Mouse (Mus musculus) embryonic facial prominence, embryonic 10.5 days (tissue): Measurements from ENCODE around the gene Ino80e. TPM values are rescaled to one million over a fixed set of nuclear protein-coding genes. Genes with fewer than 3 reads are reported as not detected.
A peak's percentile ranks its signal among the peaks of the same experiment; 100 is the strongest.
"Not testable (repeated sequence)": the region's sequence is repeated elsewhere in the genome, so short reads cannot be mapped to it uniquely, and the experiment has no call there.

Source experiments
- DNase-seq: peaks from one replicate; pipeline ENCODE4 v3.0.0-alpha.2; 2017; ENCODE audit warnings: low spot score
- H3K27ac ChIP-seq: fragments of 300-500 bp; sonication (generic); replicated peaks from 2 replicates; pipeline ENCODE4 v1.5.1; 2016; ENCODE audit warnings: mild to moderate bottlenecking
- H3K27me3 ChIP-seq: fragments of 300-500 bp; sonication (generic); replicated peaks from 2 replicates; pipeline ENCODE4 v1.6.1; 2016; ENCODE audit warnings: low read depth, mild to moderate bottlenecking; ENCODE audit not compliant: poor library complexity, severe bottlenecking
- H3K36me3 ChIP-seq: fragments of 300-500 bp; sonication (generic); replicated peaks from 2 replicates; pipeline ENCODE4 v1.6.1; 2016; ENCODE audit warnings: mild to moderate bottlenecking, moderate library complexity
- H3K4me1 ChIP-seq: fragments of 300-500 bp; sonication (generic); 2 replicates; pipeline ENCODE4 v1.6.1; 2016
- H3K4me3 ChIP-seq: fragments of 300-500 bp; sonication (generic); 2 replicates; pipeline ENCODE4 v1.5.1; 2016; ENCODE audit warnings: mild to moderate bottlenecking, moderate library complexity
- H3K9me3 ChIP-seq: fragments of 300-500 bp; sonication (generic); 2 replicates; pipeline ENCODE4 v1.6.1; 2016; ENCODE audit warnings: mild to moderate bottlenecking
- WGBS: fragments of 180-500 bp; shearing (Covaris S2); methylation state at CpG from one replicate; pipeline ENCODE4 v1.1.7; 2016; 5-methylcytosine and 5-hydroxymethylcytosine counted together
- polyA plus RNA-seq: library from polyadenylated mRNA; unstranded; fragments of >200 nt; fragmentation: Nextera tagmentation; extraction: Ambion mirVana; gene quantifications from 2 replicates; pipeline ENCODE4 v1.2.1, GENCODE M21; 2016

The Ino80e gene
- polyA plus RNA-seq, result 114 and 118 TPM in 2 replicates

DNA sequence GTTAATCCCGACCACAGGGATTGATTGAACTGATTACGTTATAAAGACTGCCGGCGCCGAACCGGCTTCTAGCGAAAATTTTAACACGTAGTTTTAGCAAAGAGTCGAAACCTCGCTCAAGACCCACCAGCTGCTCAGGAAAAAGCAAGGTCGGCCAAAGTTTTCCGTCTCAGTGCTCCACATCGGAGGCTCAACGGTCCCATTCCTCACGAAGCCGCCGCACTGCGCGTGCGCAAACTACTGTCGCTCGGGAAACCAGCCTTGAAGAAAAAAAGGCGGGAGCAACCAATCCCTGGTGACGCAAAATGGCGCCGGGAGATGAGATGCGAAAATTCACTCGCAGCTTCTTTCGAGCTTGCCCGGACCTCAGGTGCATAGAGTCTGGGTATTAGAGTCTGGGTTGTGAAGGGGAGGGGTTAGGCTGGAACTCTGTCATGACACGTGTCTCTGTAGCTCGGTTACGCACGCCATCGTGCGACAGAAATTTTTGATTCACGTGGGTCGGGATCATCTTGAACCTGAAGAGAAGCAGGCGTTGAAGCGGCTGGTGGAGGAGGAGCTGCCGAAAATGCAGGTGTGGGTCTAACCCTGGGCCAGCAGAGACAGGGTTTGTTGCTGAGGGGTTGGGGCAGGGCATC is at the start of gene Ino80e:
Gene Ino80e (minus strand): TSS at position 231 of the 638 bp plus-strand sequence.
- Histone ChIP-seq H3K9me3 (no peaks in the 10 kb centered on the region), H3K4me1 (peaks cover 41% of the 10 kb centered on the region), H3K4me3 (peak within 1 kb of the TSS; percentile 76), H3K27ac (peak within 1 kb of the TSS; percentile 93), H3K27me3 (no peaks in the 10 kb centered on the region), H3K36me3 (peaks cover 77% of the 10 kb centered on the region)
- WGBS, result under 1% methylated on average over 41 of the region's 41 CpGs
- DNase-seq, result peak; percentile 96

DNA sequence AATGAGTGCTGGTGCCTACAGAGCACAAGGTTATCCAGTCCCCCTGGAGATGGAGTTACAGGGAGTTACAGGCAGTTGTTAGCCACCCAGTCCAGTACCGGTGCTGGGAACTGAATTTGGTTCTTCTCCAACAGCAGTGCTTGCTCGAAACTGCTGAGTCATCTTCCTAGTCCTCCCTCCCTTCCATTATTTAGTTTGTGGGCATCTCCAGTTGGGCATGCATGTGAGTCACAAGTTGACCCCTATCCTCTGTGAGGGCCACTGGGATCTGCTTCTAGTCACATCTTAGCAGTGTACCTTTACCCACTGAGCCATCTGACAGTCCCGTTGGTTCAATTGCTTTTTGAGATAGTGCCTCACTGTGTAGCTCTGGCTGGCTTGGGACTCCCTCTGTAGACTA is 43.4 kb upstream of the Ino80e start:
- 74% methylated on average over 3 of the region's 3 CpGs for WGBS
- no peaks in the 10 kb centered on the region for H3K9me3 ChIP-seq
- no peaks in the 10 kb centered on the region for H3K36me3 ChIP-seq
- H3K4me1 ChIP-seq, result no peaks in the 10 kb centered on the region
- no peak for DNase-seq
- H3K27me3 ChIP-seq, result no peaks in the 10 kb centered on the region
- H3K27ac ChIP-seq, result no peak overlapping the region
- H3K4me3 ChIP-seq, result no peak overlapping the region

DNA sequence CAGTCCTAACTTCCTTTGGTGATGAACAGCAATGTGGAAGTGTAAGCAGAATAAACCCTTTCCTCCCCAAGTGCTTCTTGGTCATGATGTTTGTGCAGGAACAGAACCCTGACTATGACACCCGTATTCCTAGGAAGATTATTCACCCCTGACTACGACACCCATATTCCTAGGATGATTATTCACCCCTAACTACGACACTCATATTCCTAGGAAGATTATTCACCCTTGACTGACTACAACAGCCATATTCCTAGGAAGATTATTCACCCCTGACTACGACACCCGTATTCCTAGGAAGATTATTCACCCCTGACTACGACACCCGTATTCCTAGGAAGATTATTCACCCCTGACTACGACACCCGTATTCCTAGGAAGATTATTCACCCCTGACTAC is 37.6 kb upstream of the Ino80e start:
- not testable (repeated sequence) for H3K27me3 ChIP-seq, DNase-seq, H3K9me3 ChIP-seq, H3K36me3 ChIP-seq, H3K4me3 ChIP-seq, H3K27ac ChIP-seq
- 88% methylated on average over 7 of the region's 9 CpGs for WGBS
- H3K4me1 ChIP-seq, result peaks cover 19% of the 10 kb centered on the region

DNA sequence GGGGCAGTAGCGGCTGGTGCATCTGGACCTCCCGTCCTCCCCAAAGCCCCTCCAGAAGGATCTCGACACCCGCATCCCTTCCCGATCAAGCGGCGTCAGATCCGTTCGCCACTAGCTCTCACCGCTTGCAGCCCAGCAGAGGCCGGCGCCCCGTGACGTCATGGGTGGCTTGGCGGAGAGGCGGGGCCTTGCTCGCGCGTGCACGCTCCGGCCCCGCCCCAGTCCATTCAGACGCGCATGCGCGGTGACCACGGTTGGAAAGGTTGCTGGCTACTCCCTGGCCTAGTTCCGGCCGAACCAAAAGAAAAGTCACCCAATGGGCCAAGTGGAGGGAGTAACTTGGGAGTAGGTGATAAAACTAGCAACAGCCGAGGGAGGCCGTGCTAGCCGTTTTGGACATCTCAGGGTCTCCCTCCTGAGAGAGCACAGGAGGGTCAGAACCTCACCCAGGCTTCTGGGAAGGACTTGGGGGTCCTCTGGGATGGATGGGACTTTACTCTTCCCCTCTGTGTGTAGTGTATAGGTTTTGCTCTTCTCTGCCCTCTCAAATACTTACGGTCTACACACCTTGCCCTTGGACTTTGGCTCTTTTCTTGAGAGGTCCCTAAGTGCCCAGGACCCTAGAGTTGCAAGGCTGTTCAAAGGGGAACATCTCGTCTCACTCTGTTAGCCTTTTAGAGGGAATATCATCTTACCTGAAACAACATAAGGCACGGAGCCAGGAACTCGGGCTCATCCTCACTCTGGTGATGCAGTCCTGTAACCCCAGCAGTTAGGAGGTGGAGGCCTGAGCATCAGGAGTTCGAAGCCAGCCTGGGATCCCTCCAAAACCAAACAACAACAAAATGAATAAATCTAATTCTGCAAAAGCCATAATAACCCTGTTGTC is 36.2 kb upstream of the Ino80e start:
- no peaks in the 10 kb centered on the region for H3K27me3 ChIP-seq
- peak; percentile 98 for DNase-seq
- H3K36me3 ChIP-seq, result no peaks in the 10 kb centered on the region
- WGBS, result 12% methylated on average over 37 of the region's 37 CpGs
- H3K27ac ChIP-seq, result peak overlapping the region; percentile 92
- peaks cover 19% of the 10 kb centered on the region for H3K4me1 ChIP-seq
- no peaks in the 10 kb centered on the region for H3K9me3 ChIP-seq
- peak overlapping the region; percentile 81 for H3K4me3 ChIP-seq

DNA sequence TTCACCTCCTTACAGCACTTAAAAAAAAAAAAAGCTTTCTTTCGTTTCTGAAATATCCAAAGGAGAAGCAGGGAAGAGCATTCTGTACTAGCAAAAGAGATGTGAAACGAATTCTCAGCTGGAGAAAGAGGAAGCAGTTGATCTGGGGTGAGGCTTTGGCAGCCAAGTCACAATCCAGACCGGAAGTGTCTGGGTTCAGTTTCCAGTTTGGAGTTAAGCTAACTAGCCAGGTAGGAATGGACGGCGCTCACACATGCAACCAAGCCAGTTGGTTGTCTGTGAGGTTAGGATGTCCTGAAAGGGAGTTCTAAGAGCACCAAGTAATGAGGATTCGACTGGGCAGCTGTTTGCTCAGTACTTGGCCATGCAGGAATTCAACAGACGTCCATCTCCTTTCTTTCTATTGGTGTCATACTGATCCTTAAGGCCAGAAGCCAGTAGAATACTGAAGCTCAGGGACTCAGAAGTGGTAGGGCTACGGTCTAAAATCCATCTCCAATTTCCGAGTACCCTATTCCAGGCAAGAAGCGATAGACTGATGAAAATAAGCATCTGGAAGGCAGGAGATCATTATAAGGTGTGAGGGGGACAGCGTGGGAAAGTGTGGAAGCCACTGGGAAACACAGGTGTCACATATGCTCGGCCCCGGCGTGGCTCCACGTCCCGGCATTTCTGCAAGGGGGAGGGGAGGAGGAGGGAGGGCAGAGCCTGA is 35.4 kb upstream of the Ino80e start:
- no peak for DNase-seq
- 25% methylated on average over 16 of the region's 16 CpGs for WGBS
- Histone ChIP-seq H3K27me3 (no peaks in the 10 kb centered on the region), H3K9me3 (no peaks in the 10 kb centered on the region), H3K36me3 (no peaks in the 10 kb centered on the region), H3K27ac (peak overlapping the region; percentile 92), H3K4me1 (peaks cover 19% of the 10 kb centered on the region), H3K4me3 (peak overlapping the region; percentile 81)

DNA sequence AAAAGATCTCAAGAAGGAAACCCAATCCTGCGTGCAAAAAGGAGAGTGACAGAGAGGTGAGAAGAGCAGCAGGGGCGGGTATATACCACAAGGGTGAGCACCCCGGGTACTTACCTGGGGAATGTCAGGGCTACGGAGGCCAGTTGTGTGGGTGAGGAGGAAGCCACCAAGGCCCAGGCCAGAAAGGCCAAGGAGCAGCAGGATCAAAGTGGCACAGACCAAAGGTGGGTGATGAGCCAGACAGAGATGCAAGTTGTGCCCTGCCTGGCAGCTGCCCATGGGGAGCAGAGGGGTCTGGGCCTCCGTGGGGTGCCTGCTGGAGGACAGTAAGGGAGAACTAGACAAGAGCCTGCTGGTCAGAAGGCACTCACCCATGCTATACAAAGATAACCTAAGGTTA is 34.7 kb upstream of the Ino80e start:
- Histone ChIP-seq H3K4me3 (0 out of 2 replicates have a peak overlapping the region, but pooled peaks have one; percentile 9), H3K4me1 (peaks cover 19% of the 10 kb centered on the region), H3K27me3 (no peaks in the 10 kb centered on the region)

DNA sequence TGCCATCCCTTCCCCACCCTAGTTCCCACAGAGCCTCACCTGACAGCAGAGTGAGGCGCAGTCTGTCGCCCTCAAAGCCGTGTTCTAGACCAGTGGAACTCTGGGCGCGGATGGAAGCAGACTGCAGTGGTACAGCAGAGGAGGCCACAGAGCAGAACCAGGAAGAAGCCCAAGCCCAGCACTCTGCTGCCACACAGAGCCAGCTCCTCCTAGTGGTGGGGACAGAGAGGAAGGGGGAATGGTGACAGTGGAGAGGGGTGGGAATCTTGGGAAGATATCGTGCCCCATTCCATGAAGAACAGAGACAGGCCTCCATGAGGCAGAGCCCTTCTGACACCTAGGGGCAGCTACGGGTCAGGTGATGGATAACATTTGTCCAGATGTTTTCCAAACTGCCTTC is 26.7 kb upstream of the Ino80e start:
- Histone ChIP-seq H3K27me3 (no peaks in the 10 kb centered on the region), H3K36me3 (peaks cover 19% of the 10 kb centered on the region), H3K4me3 (no peak overlapping the region), H3K9me3 (no peaks in the 10 kb centered on the region), H3K4me1 (peaks cover 9% of the 10 kb centered on the region), H3K27ac (no peak overlapping the region)
- 46% methylated on average over 7 of the region's 7 CpGs for WGBS
- DNase-seq, result no peak

More for the DNA sequence above, 34.7 kb upstream of the Ino80e start:
- Histone ChIP-seq H3K9me3 (no peaks in the 10 kb centered on the region), H3K27ac (no peak overlapping the region), H3K36me3 (peaks cover under 1% of the 10 kb centered on the region; the same call in 1 of the 2 replicates)
- DNase-seq, result no peak
- 83% methylated on average over 5 of the region's 5 CpGs for WGBS

DNA sequence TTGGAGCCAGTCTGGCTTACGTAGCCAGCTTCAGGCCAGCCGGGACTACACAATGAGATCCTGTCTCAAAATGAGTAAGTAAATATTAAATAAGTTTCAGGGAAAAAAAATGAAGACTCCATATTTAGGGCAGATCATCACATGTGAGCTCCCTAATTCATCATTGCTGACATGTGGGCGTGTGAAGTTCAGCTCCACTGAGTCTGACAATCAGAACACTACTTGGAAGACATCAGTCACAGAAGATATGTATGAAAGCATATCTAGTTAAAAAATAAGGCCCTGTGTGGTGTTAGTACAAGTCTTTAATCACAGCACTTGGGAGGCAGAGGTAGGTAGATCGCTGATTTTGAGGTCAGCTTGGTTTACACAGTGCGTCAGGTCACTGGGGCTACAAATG is 25.1 kb upstream of the Ino80e start:
- Histone ChIP-seq H3K9me3 (no peaks in the 10 kb centered on the region), H3K36me3 (peaks cover 19% of the 10 kb centered on the region), H3K27ac (no peak overlapping the region), H3K27me3 (no peaks in the 10 kb centered on the region), H3K4me3 (no peak overlapping the region), H3K4me1 (peaks cover 24% of the 10 kb centered on the region)
- 89% methylated on average over 5 of the region's 5 CpGs for WGBS
- DNase-seq, result no peak

DNA sequence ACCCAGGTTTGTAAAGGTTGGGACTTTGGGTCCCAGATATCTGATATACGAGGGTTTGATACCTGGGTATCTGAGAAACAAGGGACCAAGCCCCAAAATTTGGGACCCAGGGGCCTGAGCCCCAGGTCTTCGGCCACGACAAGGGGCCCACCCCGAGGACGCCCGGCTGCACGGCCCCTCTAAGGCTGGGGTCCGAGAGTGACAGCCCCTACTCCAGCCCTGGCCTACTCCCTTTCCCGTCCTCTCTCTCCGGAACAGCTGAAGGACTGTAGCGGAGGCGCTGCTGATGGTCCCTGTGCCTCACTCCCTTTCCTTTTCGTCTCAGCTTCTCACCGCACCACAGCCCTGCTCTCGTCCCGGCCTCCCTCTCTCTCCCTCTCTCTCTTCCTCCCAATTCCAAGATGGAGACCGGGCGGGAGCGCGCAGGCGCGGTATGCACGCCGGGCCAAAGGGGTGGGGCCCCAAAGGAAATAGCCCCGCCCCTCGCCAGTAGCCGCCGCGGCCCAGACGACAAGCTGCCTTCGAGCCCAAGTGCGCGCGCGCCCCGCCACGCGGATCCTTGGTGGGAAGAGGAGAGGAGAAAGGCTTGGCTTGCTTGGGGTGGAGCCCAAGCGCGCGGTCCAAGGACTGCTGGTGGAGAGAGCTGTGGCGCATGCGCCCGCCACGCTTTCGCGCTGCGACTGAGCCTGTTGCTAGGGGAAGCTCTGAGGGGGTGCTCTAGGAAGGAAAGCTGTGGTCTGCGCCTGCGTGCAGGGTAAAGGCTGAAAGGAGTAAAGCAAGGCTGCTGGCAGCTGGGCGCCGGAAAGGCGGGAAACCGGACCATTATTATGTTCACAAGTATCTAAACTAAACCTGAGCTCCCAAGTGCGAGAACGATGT is 22.3 kb upstream of the Ino80e start, which contains the start of gene Taok2:
Gene Taok2 (minus strand): TSS at position 418 of the 879 bp plus-strand sequence.
- H3K4me3 ChIP-seq, result peak within 1 kb of the TSS; percentile 90
- H3K4me1 ChIP-seq, result peaks cover 42% of the 10 kb centered on the region
- no peaks in the 10 kb centered on the region for H3K9me3 ChIP-seq
- peak within 1 kb of the TSS; percentile 92 for H3K27ac ChIP-seq
- no peaks in the 10 kb centered on the region for H3K27me3 ChIP-seq
- H3K36me3 ChIP-seq, result peaks cover 20% of the 10 kb centered on the region
- under 1% methylated on average over 56 of the region's 56 CpGs for WGBS
- DNase-seq, result peak; percentile 100

DNA sequence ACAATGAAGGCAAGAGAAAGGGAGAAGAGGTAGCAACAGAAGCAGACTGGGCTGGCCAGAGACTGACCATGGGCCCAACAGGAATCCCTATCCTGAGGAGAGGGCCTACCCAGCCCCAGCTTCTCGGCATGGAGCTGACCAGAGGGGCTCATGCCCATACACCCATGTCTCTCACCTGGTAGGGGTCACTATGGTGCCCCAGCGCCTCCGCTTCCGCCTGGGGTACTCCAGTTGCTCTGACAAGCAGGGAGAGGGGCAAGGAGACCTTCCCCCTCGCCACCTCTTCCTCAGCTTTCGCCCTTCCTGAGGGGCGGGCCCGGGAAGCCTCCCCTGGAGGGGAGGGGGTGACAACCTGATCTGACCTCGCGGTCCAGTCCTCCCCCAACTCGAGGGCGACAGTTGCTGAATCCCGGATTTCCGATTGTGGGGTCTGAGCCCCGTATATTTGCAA is 21.6 kb upstream of the Ino80e start:
- H3K4me1 ChIP-seq, result peaks cover 42% of the 10 kb centered on the region
- WGBS, result 0% methylated on average over 15 of the region's 15 CpGs
- DNase-seq, result peak; percentile 51
- H3K27ac ChIP-seq, result peak overlapping the region; percentile 92
- H3K4me3 ChIP-seq, result peak overlapping the region; percentile 90
- no peaks in the 10 kb centered on the region for H3K27me3 ChIP-seq
- no peaks in the 10 kb centered on the region for H3K9me3 ChIP-seq
- H3K36me3 ChIP-seq, result peaks cover 28% of the 10 kb centered on the region

DNA sequence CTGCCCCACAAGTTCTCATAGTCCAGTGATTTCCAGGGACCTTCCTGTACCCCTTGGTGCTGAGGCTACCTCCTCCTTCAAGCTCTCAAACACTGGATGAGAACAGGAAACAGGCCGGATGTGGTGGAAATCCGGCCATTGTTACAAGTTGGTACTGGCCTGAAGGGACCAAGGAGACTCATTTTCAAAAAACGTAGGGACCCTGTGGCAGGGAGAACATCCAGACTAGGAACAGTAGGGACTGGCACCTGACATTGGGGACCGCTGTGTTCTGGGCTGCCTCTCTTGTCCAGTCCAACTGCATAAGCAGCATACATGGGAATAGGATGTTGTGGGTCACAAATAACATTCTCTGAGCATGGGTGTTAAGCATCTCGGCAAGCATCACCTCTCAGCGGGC is 18.9 kb upstream of the Ino80e start:
- 80% methylated on average over 6 of the region's 6 CpGs for WGBS

More for the DNA sequence above, 18.9 kb upstream of the Ino80e start:
- no peaks in the 10 kb centered on the region for H3K27me3 ChIP-seq
- H3K27ac ChIP-seq, result no peak overlapping the region
- peaks cover 42% of the 10 kb centered on the region for H3K4me1 ChIP-seq
- H3K4me3 ChIP-seq, result peak overlapping the region; percentile 90; the same call in 1 of the 2 replicates
- peaks cover 55% of the 10 kb centered on the region for H3K36me3 ChIP-seq
- no peak for DNase-seq
- H3K9me3 ChIP-seq, result no peaks in the 10 kb centered on the region
